Mouse (Mus musculus) heart, embryonic 11.5 days (tissue): ENCODE results near the gene Gps1. TPM values are rescaled to one million over a fixed set of nuclear protein-coding genes. Genes with fewer than 3 reads are reported as not detected.
"Not testable (repeated sequence)": the region's sequence is repeated elsewhere in the genome, so short reads cannot be mapped to it uniquely, and the experiment has no call there.

ENCODE experiments used
- ATAC-seq: fragments of 200-750 bp; cut with Nextera tagmentation; replicated peaks from 2 replicates; pipeline ENCODE4 v1.8.0; 2017; ENCODE audit warnings: moderate library complexity; ENCODE audit not compliant: insufficient number of reproducible peaks, low FRiP score, low TSS enrichment
- H3K27ac ChIP-seq: fragments of 300-500 bp; sonication (generic); 2 replicates; pipeline ENCODE4 v1.5.1; 2014; ENCODE audit warnings: mild to moderate bottlenecking, low read depth, low read length
- H3K27me3 ChIP-seq: fragments of 300-500 bp; sonication (generic); 2 replicates; pipeline ENCODE4 v1.6.1; 2014; ENCODE audit warnings: mild to moderate bottlenecking, low read length, mixed read lengths; ENCODE audit not compliant: control insufficient read depth, insufficient read depth
- H3K36me3 ChIP-seq: fragments of 300-500 bp; sonication (generic); 2 replicates; pipeline ENCODE4 v1.6.1; 2014; ENCODE audit warnings: mild to moderate bottlenecking, low read length, moderate library complexity, mixed read lengths; ENCODE audit not compliant: control insufficient read depth, insufficient read depth
- H3K4me1 ChIP-seq: fragments of 300-500 bp; sonication (generic); 2 replicates; pipeline ENCODE4 v1.6.1; 2014; ENCODE audit warnings: low read length; ENCODE audit not compliant: control insufficient read depth, insufficient read depth
- H3K4me2 ChIP-seq: fragments of 300-500 bp; sonication (generic); 2 replicates; pipeline ENCODE4 v1.6.1; 2014; ENCODE audit warnings: mild to moderate bottlenecking, moderate library complexity
- H3K4me3 ChIP-seq: fragments of 300-500 bp; sonication (generic); 2 replicates; pipeline ENCODE4 v1.5.1; 2014; ENCODE audit warnings: low read depth, low read length
- H3K9ac ChIP-seq: fragments of 300-500 bp; sonication (generic); 2 replicates; pipeline ENCODE4 v1.6.1; 2014; ENCODE audit warnings: mild to moderate bottlenecking, low read depth, low read length, moderate library complexity
- H3K9me3 ChIP-seq: fragments of 300-500 bp; sonication (generic); replicated peaks from 2 replicates; pipeline ENCODE4 v1.6.1; 2016; ENCODE audit warnings: low read length; ENCODE audit not compliant: control insufficient read depth
- WGBS: fragments of 180-500 bp; shearing (Covaris S2); extraction: QIAGEN DNeasy Blood & Tissue Kit; methylation state at CpG from one replicate; pipeline ENCODE4 v1.1.7; 2014; ENCODE audit not compliant: insufficient replicate concordance; 5-methylcytosine and 5-hydroxymethylcytosine counted together
- polyA plus RNA-seq: library from polyadenylated mRNA; unstranded; fragments of >200 nt; fragmentation: Nextera tagmentation; extraction: Ambion mirVana; gene quantifications from 2 replicates; pipeline ENCODE4 v1.2.1, GENCODE M21; 2014

Gene Gps1
- polyA plus RNA-seq, 1 experiment from 2014 or later: 166 TPM

GRCm38 (mm10) chr11:120761811-120762671, 22.0 kb upstream of the Gps1 start:
- peaks cover 12% of the 10 kb centered on the region for H3K9me3 ChIP-seq
- H3K4me2 ChIP-seq: peak overlapping the region; percentile 49
- no peak overlapping the region for H3K27ac ChIP-seq
- H3K4me3 ChIP-seq: no peak overlapping the region
- H3K4me1 ChIP-seq: peaks cover 6% of the 10 kb centered on the region
- peaks cover 25% of the 10 kb centered on the region for H3K27me3 ChIP-seq
- 57% methylated on average over 14 of the region's 14 CpGs for WGBS
- H3K36me3 ChIP-seq: no peaks in the 10 kb centered on the region
- ATAC-seq: no peak
- no peak overlapping the region for H3K9ac ChIP-seq

- not testable (repeated sequence) for ATAC-seq, H3K4me3 ChIP-seq, H3K4me1 ChIP-seq, H3K36me3 ChIP-seq, H3K9ac ChIP-seq, H3K27ac ChIP-seq
- Histone ChIP-seq H3K9me3 (peaks cover 12% of the 10 kb centered on the region), H3K4me2 (peak within 1 kb of the TSS; percentile 49), H3K27me3 (peaks cover 25% of the 10 kb centered on the region)
- WGBS: 13% methylated on average over 14 of the region's 14 CpGs
Observed at GRCm38 (mm10) chr11:120762672-120763041, 21.4 kb upstream of the Gps1 start, which contains the start of gene Hmga1b. Gene Hmga1b (plus strand): TSS chr11:120762794.

DNA sequence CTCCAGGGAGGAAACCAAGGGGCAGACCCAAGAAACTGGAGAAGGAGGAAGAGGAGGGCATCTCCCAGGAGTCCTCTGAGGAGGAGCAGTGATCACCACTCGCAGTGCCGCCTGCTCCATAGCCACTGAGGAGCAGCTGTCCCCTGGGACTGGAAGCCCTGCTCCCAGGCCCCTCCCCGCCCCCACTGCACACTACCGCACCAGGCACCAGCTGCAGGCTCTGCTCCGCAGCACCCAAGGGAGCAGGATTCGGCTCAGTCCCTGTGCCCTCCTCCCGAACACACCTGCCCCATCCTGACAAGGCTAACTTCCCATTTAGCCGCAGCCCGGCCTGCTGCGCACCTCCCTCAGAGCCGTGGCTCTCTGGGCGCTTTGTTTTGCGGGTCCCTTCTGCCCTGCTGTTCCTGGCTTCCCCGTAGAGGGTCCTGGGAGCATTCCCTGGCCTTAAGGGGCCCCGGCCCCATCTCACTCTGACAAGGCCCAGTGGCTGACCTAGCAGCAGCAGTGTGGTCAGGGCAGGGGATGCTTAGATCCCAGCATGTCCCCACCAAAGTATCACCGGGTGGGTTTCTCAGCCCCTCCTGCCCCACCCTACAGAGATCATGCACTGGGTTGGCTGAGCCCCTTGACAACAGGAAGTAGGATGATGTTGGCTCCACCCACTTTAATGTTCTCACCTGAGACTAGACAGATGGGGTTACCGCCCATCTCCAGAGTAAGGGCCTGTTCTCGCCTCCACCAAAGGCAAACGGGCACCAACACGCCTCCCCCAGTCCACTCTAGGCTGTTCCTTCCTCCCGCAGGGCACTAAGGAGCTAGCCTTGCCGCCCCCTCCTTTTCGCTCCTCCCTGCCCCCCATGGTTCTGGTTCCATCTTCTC, 20.7 kb upstream of the Gps1 start:
- H3K9ac ChIP-seq, H3K9me3 ChIP-seq, ATAC-seq, H3K27ac ChIP-seq, H3K4me3 ChIP-seq, H3K36me3 ChIP-seq, H3K4me1 ChIP-seq: not testable (repeated sequence)
- Histone ChIP-seq H3K27me3 (peaks cover 25% of the 10 kb centered on the region), H3K4me2 (peak overlapping the region; percentile 49)
- 0% methylated on average over 3 of the region's 23 CpGs for WGBS

- ATAC-seq, H3K36me3 ChIP-seq: not testable (repeated sequence)
- 68% methylated on average over 4 of the region's 7 CpGs for WGBS
Observed at GRCm38 (mm10) chr11:120767023-120767422, 17.0 kb upstream of the Gps1 start.

GRCm38 (mm10) chr11:120768206-120768605, 15.9 kb upstream of the Gps1 start:
- Histone ChIP-seq H3K36me3 (no peaks in the 10 kb centered on the region), H3K27me3 (peaks cover 15% of the 10 kb centered on the region), H3K4me2 (no peak overlapping the region), H3K4me3 (no peak overlapping the region), H3K9ac (no peak overlapping the region), H3K27ac (no peak overlapping the region), H3K4me1 (no peaks in the 10 kb centered on the region), H3K9me3 (no peaks in the 10 kb centered on the region)
- no peak for ATAC-seq
- WGBS: 52% methylated on average over 1 of the region's 1 CpGs

More at GRCm38 (mm10) chr11:120767023-120767422, 17.0 kb upstream of the Gps1 start:
- not testable (repeated sequence) for H3K27ac ChIP-seq, H3K4me2 ChIP-seq, H3K9ac ChIP-seq, H3K4me1 ChIP-seq, H3K9me3 ChIP-seq, H3K4me3 ChIP-seq
- peaks cover 21% of the 10 kb centered on the region for H3K27me3 ChIP-seq

DNA sequence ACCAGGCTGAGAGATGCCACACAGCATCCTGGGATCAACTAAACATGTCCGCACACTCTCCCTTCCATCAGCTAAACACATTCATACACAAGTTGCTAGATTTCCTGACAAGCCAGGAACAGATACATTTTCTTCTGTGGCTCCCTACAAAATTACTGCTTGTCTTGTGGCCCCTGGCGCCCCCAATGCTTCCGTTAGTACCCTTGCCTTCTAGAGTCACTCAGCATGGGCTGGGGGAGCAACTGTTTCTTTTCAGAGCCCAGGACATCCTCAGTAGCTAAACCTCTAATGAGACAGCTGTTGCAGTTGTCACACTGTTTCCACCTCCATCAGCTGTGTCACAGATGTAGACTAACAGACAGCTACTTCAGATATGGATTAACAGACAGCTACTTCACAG, 11.3 kb upstream of the Gps1 start:
- H3K4me2 ChIP-seq: no peak overlapping the region
- H3K27me3 ChIP-seq: 0 out of 2 replicates have a peak, but pooled peaks cover 3% of the 10 kb centered on the region
- no peak for ATAC-seq
- no peaks in the 10 kb centered on the region for H3K4me1 ChIP-seq
- H3K36me3 ChIP-seq: no peaks in the 10 kb centered on the region
- no peak overlapping the region for H3K4me3 ChIP-seq
- WGBS: 73% methylated on average over 3 of the region's 3 CpGs
- no peak overlapping the region for H3K9ac ChIP-seq
- H3K9me3 ChIP-seq: no peaks in the 10 kb centered on the region
- H3K27ac ChIP-seq: no peak overlapping the region

DNA sequence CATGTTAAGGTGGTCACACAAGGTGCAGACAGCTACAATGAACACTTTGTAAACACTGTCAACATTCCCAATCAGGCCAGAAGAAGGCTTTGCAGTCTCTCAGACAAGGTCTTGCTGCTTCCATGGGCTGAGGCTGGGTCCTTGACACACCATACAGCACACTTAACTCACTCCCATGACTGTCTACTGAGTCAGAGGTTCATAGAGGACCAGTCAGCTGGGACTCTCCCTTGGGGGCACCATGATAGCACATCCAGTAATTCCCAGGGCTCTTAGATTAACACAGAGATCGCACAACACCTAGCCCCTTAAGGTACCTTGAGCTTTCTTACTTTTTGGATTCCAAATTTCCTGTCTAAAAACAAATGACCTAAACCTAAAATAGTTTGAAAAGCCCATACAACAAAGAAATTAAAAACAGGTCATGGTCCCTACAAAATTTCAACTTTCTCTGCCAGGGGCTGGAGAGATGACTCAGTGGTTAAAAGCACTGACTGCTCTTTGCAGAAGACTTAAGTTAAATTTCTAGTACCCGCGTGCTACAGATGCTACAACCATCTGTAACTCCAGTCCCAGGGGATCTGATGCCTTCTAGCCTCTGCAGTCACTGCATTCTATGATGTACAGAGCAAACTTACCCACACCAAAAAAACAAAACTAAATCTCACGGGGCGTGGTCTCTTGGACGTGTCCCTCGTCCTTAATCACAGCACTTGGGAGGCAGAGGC, 10.4 kb upstream of the Gps1 start:
- Histone ChIP-seq H3K4me2 (no peak overlapping the region), H3K27me3 (peaks cover 6% of the 10 kb centered on the region; the same call in 1 of the 2 replicates), H3K9me3 (no peaks in the 10 kb centered on the region), H3K9ac (no peak overlapping the region), H3K4me1 (no peaks in the 10 kb centered on the region), H3K36me3 (no peaks in the 10 kb centered on the region), H3K27ac (no peak overlapping the region), H3K4me3 (no peak overlapping the region)
- ATAC-seq: no peak
- WGBS: 74% methylated on average over 7 of the region's 7 CpGs

DNA sequence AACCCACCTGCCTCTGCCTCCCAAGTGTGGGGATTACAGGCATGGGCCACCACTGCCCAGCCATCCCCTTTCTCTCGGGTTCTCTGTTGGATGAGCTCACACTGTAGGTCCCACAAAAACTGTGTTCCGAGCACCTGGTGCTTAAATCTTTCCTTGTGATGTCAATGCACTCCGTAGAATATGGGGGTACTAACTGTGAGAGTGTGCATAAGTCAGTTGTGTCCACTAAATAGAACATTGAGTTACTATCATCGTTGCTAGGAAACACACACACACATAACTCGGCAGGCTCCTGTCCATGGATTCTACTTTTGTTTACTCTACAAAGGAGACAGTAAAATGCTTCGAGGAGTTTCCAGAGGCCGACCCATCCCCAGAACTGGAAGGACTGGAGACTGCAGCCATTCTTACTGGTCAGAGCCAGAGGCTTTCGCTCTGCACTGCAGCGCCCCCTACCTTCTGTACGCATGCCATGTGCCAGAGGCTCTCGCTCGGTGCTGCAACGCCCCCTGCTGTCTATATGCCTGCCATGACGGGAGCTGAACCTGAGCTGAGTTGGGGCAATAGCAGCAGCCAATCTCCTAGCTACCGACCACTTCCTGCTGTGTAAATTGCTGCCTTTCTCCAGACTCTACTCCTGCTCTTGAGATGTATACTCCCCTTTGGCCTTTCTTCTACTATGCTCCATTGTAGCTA, 8.2 kb upstream of the Gps1 start:
- 29% methylated on average over 15 of the region's 15 CpGs for WGBS
- Histone ChIP-seq H3K4me2 (no peak overlapping the region), H3K9me3 (no peaks in the 10 kb centered on the region)

More for the DNA sequence above, 8.2 kb upstream of the Gps1 start:
- Histone ChIP-seq H3K27ac (no peak overlapping the region), H3K4me3 (no peak overlapping the region), H3K9ac (no peak overlapping the region), H3K36me3 (no peaks in the 10 kb centered on the region), H3K27me3 (peaks cover 6% of the 10 kb centered on the region; the same call in 1 of the 2 replicates), H3K4me1 (no peaks in the 10 kb centered on the region)
- ATAC-seq: peak; percentile 55
